Mouse (Mus musculus) hindbrain, embryonic 11.5 days (tissue): ENCODE data around the gene Ddx4. TPM values are rescaled to one million over a fixed set of nuclear protein-coding genes. Genes with fewer than 3 reads are reported as not detected.
"Not testable (repeated sequence)": the region's sequence is repeated elsewhere in the genome, so short reads cannot be mapped to it uniquely, and the experiment has no call there.

Experiments
- ATAC-seq: fragments of 200-750 bp; cut with Nextera tagmentation; 2 replicates; pipeline ENCODE4 v1.8.0; 2017; ENCODE audit warnings: mild to moderate bottlenecking, moderate TSS enrichment, moderate library complexity; ENCODE audit not compliant: low FRiP score
- DNase-seq: peaks from one replicate; pipeline ENCODE4 v3.0.0-alpha.2; 2015; ENCODE audit warnings: low spot score
- H3K27ac ChIP-seq: fragments of 300-500 bp; sonication (generic); 2 replicates; pipeline ENCODE4 v1.5.1; 2014; ENCODE audit warnings: mild to moderate bottlenecking, low read depth, low read length
- H3K27me3 ChIP-seq: fragments of 300-500 bp; sonication (generic); 2 replicates; pipeline ENCODE4 v1.6.1; 2014; ENCODE audit warnings: mild to moderate bottlenecking, low read length, moderate library complexity, mixed read lengths; ENCODE audit not compliant: control insufficient read depth, insufficient read depth
- H3K36me3 ChIP-seq: fragments of 300-500 bp; sonication (generic); 2 replicates; pipeline ENCODE4 v1.6.1; 2014; ENCODE audit warnings: mild to moderate bottlenecking, low read length, moderate library complexity, mixed read lengths; ENCODE audit not compliant: control insufficient read depth, insufficient read depth
- H3K4me1 ChIP-seq: fragments of 300-500 bp; sonication (generic); replicated peaks from 2 replicates; pipeline ENCODE4 v1.6.1; 2014; ENCODE audit warnings: low read length, mixed read lengths; ENCODE audit not compliant: control insufficient read depth, insufficient read depth
- H3K4me2 ChIP-seq: fragments of 300-500 bp; sonication (generic); replicated peaks from 2 replicates; pipeline ENCODE4 v1.6.1; 2014; ENCODE audit warnings: mild to moderate bottlenecking, low read depth, low read length
- H3K4me3 ChIP-seq: fragments of 300-500 bp; sonication (generic); 2 replicates; pipeline ENCODE4 v1.5.1; 2014; ENCODE audit warnings: low read depth, low read length
- H3K9ac ChIP-seq: fragments of 300-500 bp; sonication (generic); 2 replicates; pipeline ENCODE4 v1.6.1; 2014; ENCODE audit warnings: low read depth, low read length
- H3K9me3 ChIP-seq: fragments of 300-500 bp; sonication (generic); 2 replicates; pipeline ENCODE4 v1.6.1; 2016; ENCODE audit warnings: low read length; ENCODE audit not compliant: control insufficient read depth
- WGBS: fragments of 180-500 bp; shearing (Covaris S2); extraction: QIAGEN DNeasy Blood & Tissue Kit; methylation state at CpG from one replicate; pipeline ENCODE4 v1.1.7; 2014; 5-methylcytosine and 5-hydroxymethylcytosine counted together
- polyA plus RNA-seq: library from polyadenylated mRNA; unstranded; fragments of >200 nt; fragmentation: Nextera tagmentation; extraction: Ambion mirVana; gene quantifications from 2 replicates; pipeline ENCODE4 v1.2.1, GENCODE M21; 2014

Gene Ddx4
- polyA plus RNA-seq, 1 experiment from 2014 or later, result 0.83 TPM

DNA sequence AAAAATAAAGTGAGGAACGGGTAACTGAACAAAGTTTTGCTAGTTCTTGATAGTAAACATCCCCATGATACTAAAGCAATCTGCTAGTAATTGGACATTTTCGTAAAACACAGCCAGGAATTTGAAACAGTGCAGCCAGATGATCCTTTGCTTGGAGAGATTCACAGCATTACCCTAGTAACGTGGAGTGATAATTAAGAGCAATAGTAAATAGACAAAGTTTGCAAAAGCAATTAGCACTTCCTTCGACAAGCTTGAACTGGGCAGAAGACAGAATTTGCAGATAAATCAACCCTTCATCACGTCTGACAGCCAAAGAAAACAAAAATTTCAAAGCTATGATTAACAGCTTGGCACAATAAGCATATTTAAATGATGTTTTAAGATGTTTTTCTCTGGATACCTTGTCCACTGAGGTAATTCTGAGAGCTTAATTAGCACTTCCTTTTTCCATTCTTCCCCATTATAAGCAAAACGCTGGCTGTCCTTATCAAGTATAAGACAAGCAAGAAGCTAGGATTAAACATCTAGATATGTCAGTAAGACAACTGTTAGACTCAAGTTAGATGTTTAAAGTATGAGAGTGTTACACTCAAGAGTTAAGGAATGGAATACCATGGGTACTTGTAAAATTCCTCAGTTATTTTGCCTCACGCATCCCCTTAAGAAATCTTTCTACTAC lies 67.6 kb downstream of the Ddx4 start:
- H3K4me3 ChIP-seq, result no peak overlapping the region
- DNase-seq (no peak), ATAC-seq (no peak)
- H3K36me3 ChIP-seq, result no peaks in the 10 kb centered on the region
- no peaks in the 10 kb centered on the region for H3K27me3 ChIP-seq
- H3K4me1 ChIP-seq, result no peaks in the 10 kb centered on the region
- H3K9me3 ChIP-seq, result no peaks in the 10 kb centered on the region
- H3K4me2 ChIP-seq, result no peak overlapping the region
- WGBS, result 68% methylated on average over 7 of the region's 7 CpGs
- no peak overlapping the region for H3K9ac ChIP-seq
- H3K27ac ChIP-seq, result no peak overlapping the region

DNA sequence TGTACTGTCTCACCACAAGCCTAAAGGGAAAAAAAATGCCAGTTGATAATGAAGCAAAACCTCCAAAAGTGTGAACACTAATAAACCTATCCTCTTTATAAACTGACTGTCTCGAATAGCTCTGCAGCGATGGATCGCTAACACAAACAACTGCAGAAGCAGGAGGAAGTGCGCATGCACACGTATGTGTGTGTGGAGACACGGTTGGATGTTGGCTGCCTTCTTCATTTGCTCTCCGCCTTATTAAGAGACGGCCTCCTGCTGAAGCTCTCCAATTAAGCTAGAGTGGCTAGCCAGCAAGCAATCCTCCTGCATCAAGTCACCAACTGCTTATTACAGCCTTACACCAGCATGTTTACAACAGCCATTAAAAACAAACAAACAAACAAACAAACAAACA lies 70.0 kb downstream of the Ddx4 start:
- ATAC-seq (no peak), DNase-seq (no peak)
- H3K4me1 ChIP-seq, result no peaks in the 10 kb centered on the region
- no peak overlapping the region for H3K27ac ChIP-seq
- no peaks in the 10 kb centered on the region for H3K36me3 ChIP-seq
- 95% methylated on average over 8 of the region's 8 CpGs for WGBS
- H3K4me3 ChIP-seq, result no peak overlapping the region
- H3K9ac ChIP-seq, result no peak overlapping the region
- H3K4me2 ChIP-seq, result no peak overlapping the region
- H3K9me3 ChIP-seq, result no peaks in the 10 kb centered on the region
- H3K27me3 ChIP-seq, result no peaks in the 10 kb centered on the region

DNA sequence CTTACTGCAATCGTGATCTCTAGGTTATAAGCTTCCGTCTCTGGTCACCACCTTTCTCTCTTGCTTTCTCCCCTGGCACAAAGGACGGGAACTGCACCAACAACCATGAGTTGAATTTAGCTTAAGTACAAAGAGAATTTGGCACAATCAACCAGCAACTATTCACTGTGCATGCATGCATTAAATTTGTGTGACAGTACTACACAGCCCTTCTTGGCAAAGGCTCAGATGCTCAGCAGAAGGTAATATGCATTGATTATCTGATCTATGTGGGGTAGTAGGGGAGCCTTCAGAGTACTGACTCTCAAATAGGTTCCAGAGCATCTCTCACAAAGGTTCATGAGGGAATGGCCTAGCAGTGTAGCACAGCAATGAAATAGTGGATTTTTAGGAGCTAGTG lies 70.5 kb downstream of the Ddx4 start:
- ATAC-seq, result no peak
- Histone ChIP-seq H3K4me2 (no peak overlapping the region), H3K27me3 (no peaks in the 10 kb centered on the region), H3K4me1 (no peaks in the 10 kb centered on the region), H3K9ac (no peak overlapping the region), H3K36me3 (no peaks in the 10 kb centered on the region), H3K27ac (no peak overlapping the region), H3K9me3 (no peaks in the 10 kb centered on the region), H3K4me3 (no peak overlapping the region)
- no peak for DNase-seq
- 79% methylated on average over 3 of the region's 3 CpGs for WGBS

DNA sequence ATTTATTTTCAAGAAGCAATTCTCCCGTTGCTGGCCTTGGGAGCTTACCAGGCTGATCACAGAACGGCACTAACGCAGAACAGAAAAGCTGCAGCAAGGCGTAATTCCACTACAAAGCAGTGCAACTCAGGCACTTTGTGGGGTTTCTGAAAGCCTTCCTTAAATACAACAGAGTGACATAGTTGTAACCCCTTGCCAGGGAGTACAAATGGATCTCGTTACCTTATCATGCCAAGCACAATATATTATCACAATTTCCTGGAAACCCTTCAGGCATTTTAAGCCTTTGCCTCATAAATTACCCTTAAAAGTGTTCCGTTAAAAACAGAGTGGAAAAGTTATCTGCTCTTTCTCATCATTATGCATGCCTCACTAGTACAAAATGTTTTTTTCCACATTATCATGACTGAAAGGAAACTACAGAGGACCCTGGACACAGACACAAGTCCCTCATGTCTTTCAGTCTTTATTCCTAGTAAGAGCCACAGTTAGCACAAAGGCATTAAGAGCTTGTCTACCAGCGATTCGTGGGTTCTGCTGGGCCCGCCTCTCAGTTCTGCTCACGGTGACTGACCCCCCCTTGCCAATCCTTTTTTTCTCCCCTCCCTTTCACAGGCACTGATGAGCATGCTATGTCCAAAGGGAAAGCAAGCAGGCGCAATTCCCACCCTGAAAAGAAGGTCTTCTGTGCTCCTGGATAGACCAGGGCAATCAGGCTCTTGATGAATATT lies 71.5 kb downstream of the Ddx4 start:
- 66% methylated on average over 11 of the region's 11 CpGs for WGBS
- ATAC-seq (no peak), DNase-seq (no peak)
- Histone ChIP-seq H3K9ac (no peak overlapping the region), H3K9me3 (no peaks in the 10 kb centered on the region), H3K4me2 (no peak overlapping the region), H3K27ac (no peak overlapping the region), H3K27me3 (no peaks in the 10 kb centered on the region), H3K4me3 (no peak overlapping the region), H3K36me3 (no peaks in the 10 kb centered on the region), H3K4me1 (no peaks in the 10 kb centered on the region)

DNA sequence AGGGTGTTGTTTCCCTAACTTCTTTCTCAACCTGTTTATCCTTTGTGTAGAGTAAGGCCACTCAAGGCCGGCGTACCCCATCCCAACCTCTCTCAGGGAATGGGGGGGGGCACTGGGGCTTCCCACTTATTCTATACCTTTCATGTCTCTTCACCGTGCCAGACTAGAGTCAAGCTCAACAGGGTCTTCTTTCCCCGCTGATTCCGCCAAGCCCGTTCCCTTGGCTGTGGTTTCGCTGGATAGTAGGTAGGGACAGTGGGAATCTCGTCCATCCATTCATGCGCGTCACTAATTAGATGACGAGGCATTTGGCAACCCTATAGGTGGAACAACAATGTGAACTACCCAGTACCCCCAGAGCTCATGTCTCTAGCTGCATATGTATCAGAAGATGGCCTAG lies 74.2 kb downstream of the Ddx4 start:
- DNase-seq, H3K27me3 ChIP-seq, H3K4me2 ChIP-seq, H3K4me1 ChIP-seq, H3K9me3 ChIP-seq, ATAC-seq, H3K4me3 ChIP-seq, H3K9ac ChIP-seq, H3K36me3 ChIP-seq, H3K27ac ChIP-seq: not testable (repeated sequence)
- WGBS, result 78% methylated on average over 11 of the region's 11 CpGs

DNA sequence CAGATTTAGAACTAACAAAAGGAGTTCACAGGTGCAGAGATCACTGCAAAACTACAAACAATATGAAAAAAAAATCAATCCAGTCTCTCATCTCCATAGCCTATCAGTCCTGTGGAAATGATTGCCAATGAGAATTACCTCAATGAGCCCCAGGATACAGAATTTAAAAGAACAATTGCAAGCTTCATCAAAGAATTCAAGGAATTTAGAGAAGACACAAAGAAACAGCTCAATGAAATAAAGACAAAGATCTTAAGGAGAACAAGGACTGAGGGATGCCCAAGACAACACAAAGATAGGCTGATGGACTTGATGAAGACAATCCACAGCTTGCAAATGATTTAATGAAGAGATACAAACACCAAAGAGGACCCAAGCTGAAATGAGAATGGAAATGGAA lies 78.5 kb downstream of the Ddx4 start:
- Histone ChIP-seq H3K4me3 (no peak overlapping the region), H3K4me2 (no peak overlapping the region), H3K4me1 (no peaks in the 10 kb centered on the region), H3K9ac (no peak overlapping the region), H3K9me3 (no peaks in the 10 kb centered on the region), H3K36me3 (no peaks in the 10 kb centered on the region), H3K27me3 (no peaks in the 10 kb centered on the region), H3K27ac (no peak overlapping the region)
- no peak for DNase-seq
- no peak for ATAC-seq

- Histone ChIP-seq H3K27ac (no peak overlapping the region), H3K36me3 (no peaks in the 10 kb centered on the region), H3K9ac (no peak overlapping the region), H3K4me3 (no peak overlapping the region), H3K4me1 (no peaks in the 10 kb centered on the region), H3K4me2 (no peak overlapping the region), H3K27me3 (no peaks in the 10 kb centered on the region), H3K9me3 (no peaks in the 10 kb centered on the region)
- DNase-seq (no peak), ATAC-seq (no peak)
- 66% methylated on average over 5 of the region's 5 CpGs for WGBS
These were observed 81.5 kb downstream of the Ddx4 start for GRCm38 (mm10) chr13:112570768-112571167.

DNA sequence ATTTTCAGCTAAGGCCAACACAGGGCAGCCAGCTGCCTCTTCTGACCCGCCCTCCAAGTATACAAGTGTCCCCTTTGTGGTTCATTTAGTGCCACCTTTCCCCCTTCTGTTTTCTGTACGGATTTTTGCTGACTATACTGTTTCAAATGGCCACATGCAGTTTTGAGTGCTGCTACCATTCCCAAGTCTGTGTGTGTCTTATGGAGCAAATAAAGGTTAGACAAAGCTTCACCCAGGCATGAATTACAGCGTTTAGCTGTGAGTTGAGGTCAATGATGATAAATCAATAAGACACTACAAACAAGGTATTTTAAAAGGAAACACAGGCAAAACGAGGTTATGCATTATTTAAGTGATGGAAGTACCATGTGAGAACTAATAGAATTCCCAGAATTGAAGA lies 82.7 kb downstream of the Ddx4 start:
- Histone ChIP-seq H3K27me3 (no peaks in the 10 kb centered on the region), H3K9ac (no peak overlapping the region), H3K4me1 (no peaks in the 10 kb centered on the region), H3K4me3 (no peak overlapping the region), H3K4me2 (no peak overlapping the region), H3K27ac (no peak overlapping the region), H3K9me3 (no peaks in the 10 kb centered on the region), H3K36me3 (no peaks in the 10 kb centered on the region)
- no peak for ATAC-seq
- DNase-seq, result no peak
- 49% methylated on average over 4 of the region's 4 CpGs for WGBS

GRCm38 (mm10) chr13:112560554-112561138 lies 91.6 kb downstream of the Ddx4 start:
- H3K27me3 ChIP-seq, result no peaks in the 10 kb centered on the region
- H3K4me3 ChIP-seq, result no peak overlapping the region
- no peak for DNase-seq
- no peaks in the 10 kb centered on the region for H3K9me3 ChIP-seq
- H3K36me3 ChIP-seq, result no peaks in the 10 kb centered on the region
- ATAC-seq, result no peak
- no peak overlapping the region for H3K4me2 ChIP-seq
- WGBS, result 87% methylated on average over 6 of the region's 6 CpGs
- H3K27ac ChIP-seq, result no peak overlapping the region
- no peak overlapping the region for H3K9ac ChIP-seq
- no peaks in the 10 kb centered on the region for H3K4me1 ChIP-seq
